Mouse (Mus musculus) stomach, embryonic 15.5 days (tissue): ENCODE measurements around the gene Srgap1. TPM values are rescaled to one million over a fixed set of nuclear protein-coding genes. Genes with fewer than 3 reads are reported as not detected.

Source experiments
- ATAC-seq: fragments of 200-750 bp; cut with Nextera tagmentation; 2 replicates; pipeline ENCODE4 v1.8.0; 2017; ENCODE audit warnings: low read depth, moderate number of reproducible peaks, moderate TSS enrichment; ENCODE audit not compliant: insufficient read depth, low FRiP score
- H3K27ac ChIP-seq: fragments of 300-500 bp; sonication (generic); 2 replicates; pipeline ENCODE4 v1.5.1; 2015; ENCODE audit warnings: mild to moderate bottlenecking, inconsistent platforms
- H3K27me3 ChIP-seq: fragments of 300-500 bp; sonication (generic); replicated peaks from 2 replicates; pipeline ENCODE4 v1.6.1; 2015; ENCODE audit warnings: inconsistent platforms
- H3K36me3 ChIP-seq: fragments of 300-500 bp; sonication (generic); 2 replicates; pipeline ENCODE4 v1.6.1; 2015; ENCODE audit warnings: inconsistent platforms
- H3K4me1 ChIP-seq: fragments of 300-500 bp; sonication (generic); 2 replicates; pipeline ENCODE4 v1.6.1; 2015; ENCODE audit warnings: inconsistent platforms
- H3K4me2 ChIP-seq: fragments of 300-500 bp; sonication (generic); 2 replicates; pipeline ENCODE4 v1.6.1; 2015; ENCODE audit warnings: mild to moderate bottlenecking, inconsistent platforms
- H3K4me3 ChIP-seq: fragments of 300-500 bp; sonication (generic); replicated peaks from 2 replicates; pipeline ENCODE4 v1.5.1; 2015; ENCODE audit warnings: inconsistent platforms
- H3K9ac ChIP-seq: fragments of 300-500 bp; sonication (generic); 2 replicates; pipeline ENCODE4 v1.6.1; 2015; ENCODE audit warnings: inconsistent platforms
- H3K9me3 ChIP-seq: fragments of 300-500 bp; sonication (generic); 2 replicates; pipeline ENCODE4 v1.6.1; 2016; ENCODE audit warnings: inconsistent platforms
- WGBS: fragments of 180-500 bp; shearing (Covaris S2); methylation state at CpG from one replicate; pipeline ENCODE4 v1.1.7; 2015; 5-methylcytosine and 5-hydroxymethylcytosine counted together
- polyA plus RNA-seq: library from polyadenylated mRNA; unstranded; fragments of >200 nt; fragmentation: Nextera tagmentation; extraction: Ambion mirVana; gene quantifications from 2 replicates; pipeline ENCODE4 v1.2.1, GENCODE M21; 2015

Srgap1 gene
- polyA plus RNA-seq, 1 experiment from 2014 or later = 10.0 TPM

GRCm38 (mm10) chr10:122016631-122017030 is 30.5 kb downstream of the Srgap1 start:
- Histone ChIP-seq H3K9me3 (no peaks in the 10 kb centered on the region), H3K27ac (peak overlapping the region; percentile 21; the same call in 1 of the 2 replicates), H3K36me3 (no peaks in the 10 kb centered on the region), H3K4me1 (peaks cover 23% of the 10 kb centered on the region), H3K4me3 (no peak overlapping the region), H3K4me2 (no peak overlapping the region), H3K27me3 (no peaks in the 10 kb centered on the region), H3K9ac (no peak overlapping the region)
- ATAC-seq = no peak
- WGBS = 86% methylated on average over 3 of the region's 3 CpGs

- ATAC-seq = no peak
- no peak overlapping the region for H3K4me3 ChIP-seq
- H3K9ac ChIP-seq = no peak overlapping the region
- H3K36me3 ChIP-seq = no peaks in the 10 kb centered on the region
- WGBS = 83% methylated on average over 6 of the region's 6 CpGs
- H3K9me3 ChIP-seq = no peaks in the 10 kb centered on the region
- H3K27ac ChIP-seq = no peak overlapping the region
- H3K4me1 ChIP-seq = peaks cover 20% of the 10 kb centered on the region; the same call in 1 of the 2 replicates
- no peaks in the 10 kb centered on the region for H3K27me3 ChIP-seq
- no peak overlapping the region for H3K4me2 ChIP-seq
Measured at GRCm38 (mm10) chr10:122012321-122012720, 34.8 kb downstream of the Srgap1 start.

- H3K27me3 ChIP-seq = no peaks in the 10 kb centered on the region
- no peaks in the 10 kb centered on the region for H3K9me3 ChIP-seq
- no peak overlapping the region for H3K9ac ChIP-seq
- 24% methylated on average over 12 of the region's 12 CpGs for WGBS
- H3K4me1 ChIP-seq = peaks cover 24% of the 10 kb centered on the region
- ATAC-seq = peak; percentile 48; the same call in 1 of the 2 replicates
- H3K4me2 ChIP-seq = 0 out of 2 replicates have a peak overlapping the region, but pooled peaks have one; percentile 21
- peak overlapping the region; percentile 52 for H3K27ac ChIP-seq
- no peaks in the 10 kb centered on the region for H3K36me3 ChIP-seq
- no peak overlapping the region for H3K4me3 ChIP-seq
Measured at GRCm38 (mm10) chr10:122008731-122009391, 38.3 kb downstream of the Srgap1 start.

GRCm38 (mm10) chr10:122008370-122008730 is 38.8 kb downstream of the Srgap1 start:
- H3K9me3 ChIP-seq = no peaks in the 10 kb centered on the region
- H3K27ac ChIP-seq = peak overlapping the region; percentile 52
- H3K9ac ChIP-seq = no peak overlapping the region
- no peaks in the 10 kb centered on the region for H3K27me3 ChIP-seq
- 47% methylated on average over 2 of the region's 2 CpGs for WGBS
- no peaks in the 10 kb centered on the region for H3K36me3 ChIP-seq
- no peak for ATAC-seq
- no peak overlapping the region for H3K4me3 ChIP-seq
- H3K4me1 ChIP-seq = peaks cover 24% of the 10 kb centered on the region
- H3K4me2 ChIP-seq = no peak overlapping the region

GRCm38 (mm10) chr10:122006606-122007005 is 40.5 kb downstream of the Srgap1 start:
- Histone ChIP-seq H3K9me3 (no peaks in the 10 kb centered on the region), H3K4me3 (no peak overlapping the region), H3K27me3 (no peaks in the 10 kb centered on the region), H3K27ac (peak overlapping the region; percentile 1; the same call in 1 of the 2 replicates), H3K4me1 (peaks cover 24% of the 10 kb centered on the region), H3K9ac (no peak overlapping the region), H3K4me2 (no peak overlapping the region), H3K36me3 (no peaks in the 10 kb centered on the region)
- no peak for ATAC-seq
- WGBS = 61% methylated on average over 5 of the region's 5 CpGs

GRCm38 (mm10) chr10:122006151-122006550 is 41.0 kb downstream of the Srgap1 start:
- no peak overlapping the region for H3K4me3 ChIP-seq
- H3K4me1 ChIP-seq = peaks cover 20% of the 10 kb centered on the region
- WGBS = 61% methylated on average over 6 of the region's 6 CpGs
- H3K27me3 ChIP-seq = no peaks in the 10 kb centered on the region
- ATAC-seq = no peak
- no peak overlapping the region for H3K9ac ChIP-seq
- no peaks in the 10 kb centered on the region for H3K36me3 ChIP-seq
- H3K27ac ChIP-seq = no peak overlapping the region
- no peaks in the 10 kb centered on the region for H3K9me3 ChIP-seq
- H3K4me2 ChIP-seq = no peak overlapping the region

GRCm38 (mm10) chr10:122005560-122005959 is 41.6 kb downstream of the Srgap1 start:
- no peak for ATAC-seq
- no peak overlapping the region for H3K4me3 ChIP-seq
- WGBS = 22% methylated on average over 6 of the region's 6 CpGs

GRCm38 (mm10) chr10:122002930-122003329 is 44.2 kb downstream of the Srgap1 start:
- no peaks in the 10 kb centered on the region for H3K9me3 ChIP-seq
- H3K27me3 ChIP-seq = no peaks in the 10 kb centered on the region
- no peaks in the 10 kb centered on the region for H3K36me3 ChIP-seq
- H3K4me2 ChIP-seq = no peak overlapping the region
- peaks cover 17% of the 10 kb centered on the region for H3K4me1 ChIP-seq
- no peak for ATAC-seq
- H3K9ac ChIP-seq = no peak overlapping the region
- WGBS = 50% methylated on average over 6 of the region's 6 CpGs
- no peak overlapping the region for H3K4me3 ChIP-seq
- no peak overlapping the region for H3K27ac ChIP-seq

More at GRCm38 (mm10) chr10:122005560-122005959, 41.6 kb downstream of the Srgap1 start:
- Histone ChIP-seq H3K27ac (0 out of 2 replicates have a peak overlapping the region, but pooled peaks have one; percentile 4), H3K27me3 (no peaks in the 10 kb centered on the region), H3K4me1 (peaks cover 20% of the 10 kb centered on the region), H3K36me3 (no peaks in the 10 kb centered on the region), H3K9me3 (no peaks in the 10 kb centered on the region), H3K9ac (no peak overlapping the region), H3K4me2 (no peak overlapping the region)

GRCm38 (mm10) chr10:121998806-121999205 is 48.3 kb downstream of the Srgap1 start:
- H3K4me3 ChIP-seq = no peak overlapping the region
- H3K9me3 ChIP-seq = no peaks in the 10 kb centered on the region
- no peak overlapping the region for H3K27ac ChIP-seq
- H3K4me1 ChIP-seq = 0 out of 2 replicates have a peak, but pooled peaks cover 7% of the 10 kb centered on the region
- no peak overlapping the region for H3K9ac ChIP-seq
- no peak overlapping the region for H3K4me2 ChIP-seq
- no peak for ATAC-seq
- no peaks in the 10 kb centered on the region for H3K27me3 ChIP-seq
- H3K36me3 ChIP-seq = no peaks in the 10 kb centered on the region
- WGBS = 62% methylated on average over 7 of the region's 7 CpGs

GRCm38 (mm10) chr10:121996500-121996899 is 50.6 kb downstream of the Srgap1 start:
- Histone ChIP-seq H3K9me3 (no peaks in the 10 kb centered on the region), H3K4me1 (0 out of 2 replicates have a peak, but pooled peaks cover 8% of the 10 kb centered on the region), H3K4me3 (no peak overlapping the region), H3K36me3 (no peaks in the 10 kb centered on the region), H3K4me2 (no peak overlapping the region), H3K27me3 (no peaks in the 10 kb centered on the region), H3K27ac (no peak overlapping the region), H3K9ac (no peak overlapping the region)
- ATAC-seq = no peak
- WGBS = 71% methylated on average over 4 of the region's 4 CpGs

- Histone ChIP-seq H3K27me3 (no peaks in the 10 kb centered on the region), H3K27ac (no peak overlapping the region), H3K9me3 (no peaks in the 10 kb centered on the region), H3K4me3 (no peak overlapping the region), H3K4me1 (0 out of 2 replicates have a peak, but pooled peaks cover 8% of the 10 kb centered on the region), H3K36me3 (no peaks in the 10 kb centered on the region), H3K4me2 (no peak overlapping the region), H3K9ac (no peak overlapping the region)
- WGBS = 55% methylated on average over 4 of the region's 4 CpGs
- no peak for ATAC-seq
Measured at GRCm38 (mm10) chr10:121995448-121995847, 51.7 kb downstream of the Srgap1 start.

- no peak overlapping the region for H3K9ac ChIP-seq
- no peaks in the 10 kb centered on the region for H3K9me3 ChIP-seq
- no peak for ATAC-seq
- H3K4me3 ChIP-seq = no peak overlapping the region
- WGBS = 44% methylated on average over 5 of the region's 5 CpGs
- 0 out of 2 replicates have a peak, but pooled peaks cover 8% of the 10 kb centered on the region for H3K4me1 ChIP-seq
- H3K4me2 ChIP-seq = no peak overlapping the region
- H3K27me3 ChIP-seq = no peaks in the 10 kb centered on the region
- H3K27ac ChIP-seq = no peak overlapping the region
- no peaks in the 10 kb centered on the region for H3K36me3 ChIP-seq
Measured at GRCm38 (mm10) chr10:121994660-121995059, 52.5 kb downstream of the Srgap1 start.
